Mouse (Mus musculus): Measurements from ENCODE around the gene Adgrg5. TPM values are rescaled to one million over a fixed set of nuclear protein-coding genes. Genes with fewer than 3 reads are reported as not detected.
A peak's percentile ranks its signal among the peaks of the same experiment; 100 is the strongest.

Gene Adgrg5
- polyA plus RNA-seq, 1 experiment, result 0.10 TPM

GRCm38 (mm10) chr8:94974467-94975165 lies 51.1 kb downstream of the Adgrg5 start, which contains the start of gene Adgrg1:
TSS of gene Adgrg1 (plus strand) at chr8:94974751.
- TF ChIP-seq CTCF (IDR thresholded peaks at IDR 0.05; ENCODE audit: extremely low read depth, insufficient read depth, low read length) (no peak), POLR2A (IDR thresholded peaks at IDR 0.05; ENCODE audit: extremely low read depth, insufficient read depth, low read length) (no peak)
- H3K4me3 ChIP-seq (ENCODE audit: insufficient read depth, low read length), result no peak within 1 kb of the TSS
- H3K27ac ChIP-seq (ENCODE audit: insufficient read depth, low read length), result no peak within 1 kb of the TSS
- H3K4me1 ChIP-seq (ENCODE audit: control insufficient read depth, insufficient read depth, low read length), result no peaks in the 10 kb centered on the region

- TF ChIP-seq POLR2A (IDR thresholded peaks at IDR 0.05; ENCODE audit: extremely low read depth, insufficient read depth, low read length), result no peak
- TF ChIP-seq CTCF (IDR thresholded peaks at IDR 0.05; ENCODE audit: extremely low read depth, insufficient read depth, low read length), result no peak
- H3K4me1 ChIP-seq (ENCODE audit: control insufficient read depth, insufficient read depth, low read length), result no peaks in the 10 kb centered on the region
- no peak overlapping the region for H3K27ac ChIP-seq (ENCODE audit: insufficient read depth, low read length)
- H3K4me3 ChIP-seq (ENCODE audit: insufficient read depth, low read length), result no peak overlapping the region
Measured at GRCm38 (mm10) chr8:94976651-94977417, 53.3 kb downstream of the Adgrg5 start.

GRCm38 (mm10) chr8:94978131-94978530 lies 54.6 kb downstream of the Adgrg5 start:
- no peak for TF ChIP-seq POLR2A (IDR thresholded peaks at IDR 0.05; ENCODE audit: extremely low read depth, insufficient read depth, low read length)
- TF ChIP-seq CTCF (IDR thresholded peaks at IDR 0.05; ENCODE audit: extremely low read depth, insufficient read depth, low read length), result no peak
- no peaks in the 10 kb centered on the region for H3K4me1 ChIP-seq (ENCODE audit: control insufficient read depth, insufficient read depth, low read length)
- H3K4me3 ChIP-seq (ENCODE audit: insufficient read depth, low read length), result no peak overlapping the region

GRCm38 (mm10) chr8:94978593-94979319 lies 55.3 kb downstream of the Adgrg5 start:
- no peak for TF ChIP-seq CTCF (IDR thresholded peaks at IDR 0.05; ENCODE audit: extremely low read depth, insufficient read depth, low read length)
- no peak for TF ChIP-seq POLR2A (IDR thresholded peaks at IDR 0.05; ENCODE audit: extremely low read depth, insufficient read depth, low read length)
- no peak overlapping the region for H3K27ac ChIP-seq (ENCODE audit: insufficient read depth, low read length)
- H3K4me1 ChIP-seq (ENCODE audit: control insufficient read depth, insufficient read depth, low read length), result peaks cover 1% of the 10 kb centered on the region; the same call in 1 of the 2 replicates
- H3K4me3 ChIP-seq (ENCODE audit: insufficient read depth, low read length), result no peak overlapping the region

More at GRCm38 (mm10) chr8:94978131-94978530, 54.6 kb downstream of the Adgrg5 start:
- H3K27ac ChIP-seq (ENCODE audit: insufficient read depth, low read length), result no peak overlapping the region

GRCm38 (mm10) chr8:94980176-94980575 lies 56.7 kb downstream of the Adgrg5 start:
- H3K4me3 ChIP-seq (ENCODE audit: insufficient read depth, low read length), result no peak overlapping the region
- TF ChIP-seq CTCF (IDR thresholded peaks at IDR 0.05; ENCODE audit: extremely low read depth, insufficient read depth, low read length), result no peak
- no peak for TF ChIP-seq POLR2A (IDR thresholded peaks at IDR 0.05; ENCODE audit: extremely low read depth, insufficient read depth, low read length)
- H3K4me1 ChIP-seq (ENCODE audit: control insufficient read depth, insufficient read depth, low read length), result peaks cover 2% of the 10 kb centered on the region; the same call in 1 of the 2 replicates
- no peak overlapping the region for H3K27ac ChIP-seq (ENCODE audit: insufficient read depth, low read length)

GRCm38 (mm10) chr8:94980976-94981375 lies 57.5 kb downstream of the Adgrg5 start:
- Histone ChIP-seq H3K4me1 (ENCODE audit: control insufficient read depth, insufficient read depth, low read length) (peaks cover 2% of the 10 kb centered on the region; the same call in 1 of the 2 replicates), H3K4me3 (ENCODE audit: insufficient read depth, low read length) (no peak overlapping the region), H3K27ac (ENCODE audit: insufficient read depth, low read length) (no peak overlapping the region)
- TF ChIP-seq CTCF (IDR thresholded peaks at IDR 0.05; ENCODE audit: extremely low read depth, insufficient read depth, low read length) (no peak), POLR2A (IDR thresholded peaks at IDR 0.05; ENCODE audit: extremely low read depth, insufficient read depth, low read length) (no peak)

- H3K4me3 ChIP-seq (ENCODE audit: insufficient read depth, low read length), result no peak overlapping the region
- peaks cover 5% of the 10 kb centered on the region for H3K4me1 ChIP-seq (ENCODE audit: control insufficient read depth, insufficient read depth, low read length)
- TF ChIP-seq CTCF (IDR thresholded peaks at IDR 0.05; ENCODE audit: extremely low read depth, insufficient read depth, low read length), result no peak
- no peak for TF ChIP-seq POLR2A (IDR thresholded peaks at IDR 0.05; ENCODE audit: extremely low read depth, insufficient read depth, low read length)
- no peak overlapping the region for H3K27ac ChIP-seq (ENCODE audit: insufficient read depth, low read length)
Measured at GRCm38 (mm10) chr8:94981848-94982247, 58.4 kb downstream of the Adgrg5 start.

- no peak overlapping the region for H3K27ac ChIP-seq (ENCODE audit: insufficient read depth, low read length)
- peaks cover 5% of the 10 kb centered on the region for H3K4me1 ChIP-seq (ENCODE audit: control insufficient read depth, insufficient read depth, low read length)
- H3K4me3 ChIP-seq (ENCODE audit: insufficient read depth, low read length), result no peak overlapping the region
- TF ChIP-seq CTCF (IDR thresholded peaks at IDR 0.05; ENCODE audit: extremely low read depth, insufficient read depth, low read length) (no peak), POLR2A (IDR thresholded peaks at IDR 0.05; ENCODE audit: extremely low read depth, insufficient read depth, low read length) (no peak)
Measured at GRCm38 (mm10) chr8:94983146-94983545, 59.7 kb downstream of the Adgrg5 start.

GRCm38 (mm10) chr8:94983881-94984516 lies 60.5 kb downstream of the Adgrg5 start:
- no peak for TF ChIP-seq CTCF (IDR thresholded peaks at IDR 0.05; ENCODE audit: extremely low read depth, insufficient read depth, low read length)
- peak; percentile 57; the same call in 1 of the 2 replicates for TF ChIP-seq POLR2A (IDR thresholded peaks at IDR 0.05; ENCODE audit: extremely low read depth, insufficient read depth, low read length)
- Histone ChIP-seq H3K4me3 (ENCODE audit: insufficient read depth, low read length) (peak overlapping the region; percentile 38), H3K4me1 (ENCODE audit: control insufficient read depth, insufficient read depth, low read length) (peaks cover 5% of the 10 kb centered on the region), H3K27ac (ENCODE audit: insufficient read depth, low read length) (0 out of 2 replicates have a peak overlapping the region, but pooled peaks have one; percentile 20)
